Mouse (Mus musculus): ENCODE results near the gene Adcy4. TPM values are rescaled to one million over a fixed set of nuclear protein-coding genes. Genes with fewer than 3 reads are reported as not detected.
A peak's percentile ranks its signal among the peaks of the same experiment; 100 is the strongest.

The Adcy4 gene
- polyA plus RNA-seq (2012; rRNA removed) = 0.38 and 0.82 TPM in 2 replicates

GRCm38 (mm10) chr14:55783958-55784235 lies at the start of gene Adcy4:
Gene Adcy4, minus strand, starts transcription at chr14:55784095.
- Histone ChIP-seq H3K4me3 (ENCODE audit: control insufficient read depth, low read depth, low read length) (peak within 1 kb of the TSS; percentile 47), H3K27me3 (ENCODE audit: control insufficient read depth, insufficient read depth, low read length) (no peaks in the 10 kb centered on the region), H3K4me1 (ENCODE audit: control insufficient read depth, insufficient read depth, low read length) (peaks cover 20% of the 10 kb centered on the region), H3K27ac (ENCODE audit: control insufficient read depth, insufficient read depth, low read depth, low read length) (no peak within 1 kb of the TSS), H3K36me3 (ENCODE audit: control insufficient read depth, insufficient read depth, low read length) (no peaks in the 10 kb centered on the region)
- TF ChIP-seq CTCF (IDR thresholded peaks at IDR 0.05; ENCODE audit: control insufficient read depth, insufficient read depth, insufficient replicate concordance, low read depth, low read length) = no peak
- no peak for TF ChIP-seq POLR2A (IDR thresholded peaks at IDR 0.05; ENCODE audit: control insufficient read depth, low read depth, low read length)

- peaks cover 5% of the 10 kb centered on the region for H3K4me1 ChIP-seq (ENCODE audit: control insufficient read depth, insufficient read depth, low read length)
- H3K4me3 ChIP-seq (ENCODE audit: control insufficient read depth, low read depth, low read length) = no peak overlapping the region
- no peak overlapping the region for H3K27ac ChIP-seq (ENCODE audit: control insufficient read depth, insufficient read depth, low read depth, low read length)
- H3K36me3 ChIP-seq (ENCODE audit: control insufficient read depth, insufficient read depth, low read length) = no peaks in the 10 kb centered on the region
- TF ChIP-seq POLR2A (IDR thresholded peaks at IDR 0.05; ENCODE audit: control insufficient read depth, low read depth, low read length) (no peak), CTCF (IDR thresholded peaks at IDR 0.05; ENCODE audit: control insufficient read depth, insufficient read depth, insufficient replicate concordance, low read depth, low read length) (no peak)
- no peaks in the 10 kb centered on the region; the same call in 1 of the 2 replicates for H3K27me3 ChIP-seq (ENCODE audit: control insufficient read depth, insufficient read depth, low read length)
These were observed 49.2 kb upstream of the Adcy4 start for GRCm38 (mm10) chr14:55833126-55833525.

GRCm38 (mm10) chr14:55830331-55830730 lies 46.4 kb upstream of the Adcy4 start:
- H3K27me3 ChIP-seq (ENCODE audit: control insufficient read depth, insufficient read depth, low read length) = peaks cover 2% of the 10 kb centered on the region
- H3K27ac ChIP-seq (ENCODE audit: control insufficient read depth, insufficient read depth, low read depth, low read length) = no peak overlapping the region
- TF ChIP-seq CTCF (IDR thresholded peaks at IDR 0.05; ENCODE audit: control insufficient read depth, insufficient read depth, insufficient replicate concordance, low read depth, low read length) (no peak), POLR2A (IDR thresholded peaks at IDR 0.05; ENCODE audit: control insufficient read depth, low read depth, low read length) (no peak)
- peaks cover 11% of the 10 kb centered on the region for H3K4me1 ChIP-seq (ENCODE audit: control insufficient read depth, insufficient read depth, low read length)
- no peak overlapping the region for H3K4me3 ChIP-seq (ENCODE audit: control insufficient read depth, low read depth, low read length)
- H3K36me3 ChIP-seq (ENCODE audit: control insufficient read depth, insufficient read depth, low read length) = no peaks in the 10 kb centered on the region

GRCm38 (mm10) chr14:55829854-55830253 lies 46.0 kb upstream of the Adcy4 start:
- Histone ChIP-seq H3K4me1 (ENCODE audit: control insufficient read depth, insufficient read depth, low read length) (peaks cover 16% of the 10 kb centered on the region), H3K36me3 (ENCODE audit: control insufficient read depth, insufficient read depth, low read length) (no peaks in the 10 kb centered on the region), H3K4me3 (ENCODE audit: control insufficient read depth, low read depth, low read length) (no peak overlapping the region)

GRCm38 (mm10) chr14:55828716-55829263 lies 44.9 kb upstream of the Adcy4 start:
- Histone ChIP-seq H3K27ac (ENCODE audit: control insufficient read depth, insufficient read depth, low read depth, low read length) (no peak overlapping the region), H3K36me3 (ENCODE audit: control insufficient read depth, insufficient read depth, low read length) (no peaks in the 10 kb centered on the region), H3K4me1 (ENCODE audit: control insufficient read depth, insufficient read depth, low read length) (peaks cover 24% of the 10 kb centered on the region), H3K27me3 (ENCODE audit: control insufficient read depth, insufficient read depth, low read length) (peaks cover 5% of the 10 kb centered on the region), H3K4me3 (ENCODE audit: control insufficient read depth, low read depth, low read length) (no peak overlapping the region)
- no peak for TF ChIP-seq CTCF (IDR thresholded peaks at IDR 0.05; ENCODE audit: control insufficient read depth, insufficient read depth, insufficient replicate concordance, low read depth, low read length)
- TF ChIP-seq POLR2A (IDR thresholded peaks at IDR 0.05; ENCODE audit: control insufficient read depth, low read depth, low read length) = no peak

More at GRCm38 (mm10) chr14:55829854-55830253, 46.0 kb upstream of the Adcy4 start:
- TF ChIP-seq POLR2A (IDR thresholded peaks at IDR 0.05; ENCODE audit: control insufficient read depth, low read depth, low read length) = no peak
- TF ChIP-seq CTCF (IDR thresholded peaks at IDR 0.05; ENCODE audit: control insufficient read depth, insufficient read depth, insufficient replicate concordance, low read depth, low read length) = no peak
- no peak overlapping the region for H3K27ac ChIP-seq (ENCODE audit: control insufficient read depth, insufficient read depth, low read depth, low read length)
- peaks cover 5% of the 10 kb centered on the region for H3K27me3 ChIP-seq (ENCODE audit: control insufficient read depth, insufficient read depth, low read length)

- peaks cover 36% of the 10 kb centered on the region for H3K4me1 ChIP-seq (ENCODE audit: control insufficient read depth, insufficient read depth, low read length)
These were observed 42.9 kb upstream of the Adcy4 start for GRCm38 (mm10) chr14:55826551-55827340.

GRCm38 (mm10) chr14:55826142-55826541 lies 42.2 kb upstream of the Adcy4 start:
- H3K27me3 ChIP-seq (ENCODE audit: control insufficient read depth, insufficient read depth, low read length) = peaks cover 5% of the 10 kb centered on the region
- no peaks in the 10 kb centered on the region for H3K36me3 ChIP-seq (ENCODE audit: control insufficient read depth, insufficient read depth, low read length)
- TF ChIP-seq CTCF (IDR thresholded peaks at IDR 0.05; ENCODE audit: control insufficient read depth, insufficient read depth, insufficient replicate concordance, low read depth, low read length) (no peak), POLR2A (IDR thresholded peaks at IDR 0.05; ENCODE audit: control insufficient read depth, low read depth, low read length) (no peak)
- peak overlapping the region; percentile 34 for H3K4me3 ChIP-seq (ENCODE audit: control insufficient read depth, low read depth, low read length)
- no peak overlapping the region for H3K27ac ChIP-seq (ENCODE audit: control insufficient read depth, insufficient read depth, low read depth, low read length)
- peaks cover 36% of the 10 kb centered on the region for H3K4me1 ChIP-seq (ENCODE audit: control insufficient read depth, insufficient read depth, low read length)

More at GRCm38 (mm10) chr14:55826551-55827340, 42.9 kb upstream of the Adcy4 start:
- Histone ChIP-seq H3K27me3 (ENCODE audit: control insufficient read depth, insufficient read depth, low read length) (peaks cover 5% of the 10 kb centered on the region), H3K4me3 (ENCODE audit: control insufficient read depth, low read depth, low read length) (peak overlapping the region; percentile 34), H3K36me3 (ENCODE audit: control insufficient read depth, insufficient read depth, low read length) (no peaks in the 10 kb centered on the region), H3K27ac (ENCODE audit: control insufficient read depth, insufficient read depth, low read depth, low read length) (no peak overlapping the region)
- no peak for TF ChIP-seq CTCF (IDR thresholded peaks at IDR 0.05; ENCODE audit: control insufficient read depth, insufficient read depth, insufficient replicate concordance, low read depth, low read length)
- TF ChIP-seq POLR2A (IDR thresholded peaks at IDR 0.05; ENCODE audit: control insufficient read depth, low read depth, low read length) = no peak

Data from testis, adult 2 months (tissue).